Mouse (Mus musculus): ENCODE results near the gene Sycn. TPM values are rescaled to one million over a fixed set of nuclear protein-coding genes. Genes with fewer than 3 reads are reported as not detected.

The Sycn gene
- polyA plus RNA-seq, 1 experiment from 2014 or later = not detected

Small RNA genes lying within 50 kb of the gene (microRNA-seq; reads per million reads assigned to microRNA genes)
- not detected for gene Mir7049

Other genes starting within 250 kb of the Sycn start
- 0.17 TPM in 1 of 2 replicates, not detected in the other for gene Selenov, start 249.7 kb upstream of the Sycn start, polyA plus RNA-seq (2015; fragmentation: Nextera tagmentation; extraction: Ambion mirVana)
- 1.0 and 1.2 TPM in 2 replicates for gene Dll3, start 238.6 kb upstream of the Sycn start, polyA plus RNA-seq (2015; fragmentation: Nextera tagmentation; extraction: Ambion mirVana)
- gene Timm50, start 228.8 kb upstream of the Sycn start, polyA plus RNA-seq (2015; fragmentation: Nextera tagmentation; extraction: Ambion mirVana) = 133 and 134 TPM in 2 replicates
- 88.3 and 93.4 TPM in 2 replicates for gene Supt5, start 202.1 kb upstream of the Sycn start, polyA plus RNA-seq (2015; fragmentation: Nextera tagmentation; extraction: Ambion mirVana)
- 1,032 and 1,091 TPM in 2 replicates for gene Rps16, start 190.2 kb upstream of the Sycn start, polyA plus RNA-seq (2015; fragmentation: Nextera tagmentation; extraction: Ambion mirVana)
- 102 and 109 TPM in 2 replicates for gene Plekhg2, start 168.3 kb upstream of the Sycn start, polyA plus RNA-seq (2015; fragmentation: Nextera tagmentation; extraction: Ambion mirVana)
- gene Zfp36, start 160.6 kb upstream of the Sycn start, polyA plus RNA-seq (2015; fragmentation: Nextera tagmentation; extraction: Ambion mirVana) = 9.7 and 11.0 TPM in 2 replicates
- 40.5 and 53.5 TPM in 2 replicates for gene Med29, start 148.2 kb upstream of the Sycn start, polyA plus RNA-seq (2015; fragmentation: Nextera tagmentation; extraction: Ambion mirVana)
- 80.5 and 89.6 TPM in 2 replicates for gene Paf1, start 147.9 kb upstream of the Sycn start, polyA plus RNA-seq (2015; fragmentation: Nextera tagmentation; extraction: Ambion mirVana)
- 9.9 and 13.4 TPM in 2 replicates for gene Gmfg, start 103.4 kb upstream of the Sycn start, polyA plus RNA-seq (2015; fragmentation: Nextera tagmentation; extraction: Ambion mirVana)
- 5.3 and 7.6 TPM in 2 replicates for gene Lrfn1, start 88.9 kb upstream of the Sycn start, polyA plus RNA-seq (2015; fragmentation: Nextera tagmentation; extraction: Ambion mirVana)
- not detected in 2 replicates for gene Ifnl2, start 30.4 kb upstream of the Sycn start, polyA plus RNA-seq (2015; fragmentation: Nextera tagmentation; extraction: Ambion mirVana)
- not detected in 2 replicates for gene Ifnl3, start 18.0 kb upstream of the Sycn start, polyA plus RNA-seq (2015; fragmentation: Nextera tagmentation; extraction: Ambion mirVana)
- 0.18 TPM in 1 of 2 replicates, not detected in the other for gene Nccrp1, start 6.4 kb downstream of the Sycn start, polyA plus RNA-seq (2015; fragmentation: Nextera tagmentation; extraction: Ambion mirVana)
- 32.8 and 33.3 TPM in 2 replicates for gene Samd4b, start 57.3 kb downstream of the Sycn start, polyA plus RNA-seq (2015; fragmentation: Nextera tagmentation; extraction: Ambion mirVana)
- 35.8 and 36.0 TPM in 2 replicates for gene Pak4, start 57.3 kb downstream of the Sycn start, polyA plus RNA-seq (2015; fragmentation: Nextera tagmentation; extraction: Ambion mirVana)
- gene Acp7, start 90.4 kb downstream of the Sycn start, polyA plus RNA-seq (2015; fragmentation: Nextera tagmentation; extraction: Ambion mirVana) = 0.23 TPM in 1 of 2 replicates, not detected in the other
- 7.7 and 8.3 TPM in 2 replicates for gene Fbxo27, start 152.0 kb downstream of the Sycn start, polyA plus RNA-seq (2015; fragmentation: Nextera tagmentation; extraction: Ambion mirVana)
- gene Fbxo17, start 175.9 kb downstream of the Sycn start, polyA plus RNA-seq (2015; fragmentation: Nextera tagmentation; extraction: Ambion mirVana) = 18.1 and 21.6 TPM in 2 replicates
- gene Mrps12, start 200.9 kb downstream of the Sycn start, polyA plus RNA-seq (2015; fragmentation: Nextera tagmentation; extraction: Ambion mirVana) = 127 and 132 TPM in 2 replicates
- 27.3 and 30.8 TPM in 2 replicates for gene Sars2, start 201.1 kb downstream of the Sycn start, polyA plus RNA-seq (2015; fragmentation: Nextera tagmentation; extraction: Ambion mirVana)
- gene Ccer2, start 215.3 kb downstream of the Sycn start, polyA plus RNA-seq (2015; fragmentation: Nextera tagmentation; extraction: Ambion mirVana) = 0.89 and 2.1 TPM in 2 replicates
- gene Sirt2, start 225.8 kb downstream of the Sycn start, polyA plus RNA-seq (2015; fragmentation: Nextera tagmentation; extraction: Ambion mirVana) = 73.2 and 76.6 TPM in 2 replicates
- gene Nfkbib, start 226.6 kb downstream of the Sycn start, polyA plus RNA-seq (2015; fragmentation: Nextera tagmentation; extraction: Ambion mirVana) = 38.8 and 40.5 TPM in 2 replicates
- 2.6 and 4.1 TPM in 2 replicates for gene Rinl, start 248.1 kb downstream of the Sycn start, polyA plus RNA-seq (2015; fragmentation: Nextera tagmentation; extraction: Ambion mirVana)